Mouse (Mus musculus) forebrain, postnatal 0 days (tissue): ENCODE measurements around the gene Shisal2b. TPM values are rescaled to one million over a fixed set of nuclear protein-coding genes. Genes with fewer than 3 reads are reported as not detected.
A peak's percentile ranks its signal among the peaks of the same experiment; 100 is the strongest.

ENCODE experiments used
- ATAC-seq: fragments of 200-750 bp; cut with Nextera tagmentation; 2 replicates; pipeline ENCODE4 v1.8.0; 2017; ENCODE audit warnings: mild to moderate bottlenecking, moderate library complexity
- DNase-seq: peaks from one replicate; pipeline ENCODE4 v3.0.0-alpha.2; 2015
- H3K27ac ChIP-seq: fragments of 300-500 bp; sonication (generic); 2 replicates; pipeline ENCODE4 v1.5.1; 2014; ENCODE audit warnings: low read depth, mild to moderate bottlenecking, antibody characterized with exemption, low read length, moderate library complexity, mixed read lengths
- H3K27me3 ChIP-seq: fragments of 300-500 bp; sonication (generic); 2 replicates; pipeline ENCODE4 v1.6.1; 2014; ENCODE audit warnings: mild to moderate bottlenecking, low read length, mixed read lengths; ENCODE audit not compliant: insufficient read depth
- H3K36me3 ChIP-seq: fragments of 300-500 bp; sonication (generic); 2 replicates; pipeline ENCODE4 v1.6.1; 2014; ENCODE audit warnings: mild to moderate bottlenecking, moderate library complexity; ENCODE audit not compliant: insufficient read depth
- H3K4me1 ChIP-seq: fragments of 300-500 bp; sonication (generic); 2 replicates; pipeline ENCODE4 v1.6.1; 2014; ENCODE audit warnings: antibody characterized with exemption; ENCODE audit not compliant: insufficient read depth
- H3K4me2 ChIP-seq: fragments of 300-500 bp; sonication (generic); 2 replicates; pipeline ENCODE4 v1.6.1; 2014; ENCODE audit warnings: low read depth, mild to moderate bottlenecking, moderate library complexity
- H3K4me3 ChIP-seq: fragments of 300-500 bp; sonication (generic); 2 replicates; pipeline ENCODE4 v1.5.1; 2014; ENCODE audit warnings: low read depth, low read length, mixed read lengths
- H3K9ac ChIP-seq: fragments of 300-500 bp; sonication (generic); 2 replicates; pipeline ENCODE4 v1.6.1; 2014; ENCODE audit warnings: mild to moderate bottlenecking
- H3K9me3 ChIP-seq: fragments of 300-500 bp; sonication (generic); 2 replicates; pipeline ENCODE4 v1.6.1; 2016; ENCODE audit warnings: low read length
- CTCF ChIP-seq: sonication (generic); IDR thresholded peaks from 2 replicates; pipeline ENCODE4 v1.5.1; 2016; ENCODE audit warnings: antibody characterized with exemption, control low read depth, low read depth
- WGBS: fragments of 180-500 bp; shearing (Covaris S2); extraction: QIAGEN DNeasy Blood & Tissue Kit; methylation state at CpG from one replicate; pipeline ENCODE4 v1.1.7; 2014; 5-methylcytosine and 5-hydroxymethylcytosine counted together
- polyA plus RNA-seq: library from polyadenylated mRNA; unstranded; fragments of >200 nt; fragmentation: Nextera tagmentation; extraction: Ambion mirVana; gene quantifications from 2 replicates; pipeline ENCODE4 v1.2.1, GENCODE M21; 2015
- total RNA-seq: library from RNA; depleted of rRNA; stranded (reverse); fragments of >200 nt; gene quantifications from 2 replicates; pipeline ENCODE4 v1.2.3, GENCODE M21; 2014; rRNA removed

Shisal2b gene
- total and polyA plus RNA-seq, 2 experiments from 2014 or later, result 2.4 to 3.0 TPM

GRCm38 (mm10) chr13:104816635-104817571 lies 46.8 kb downstream of the Shisal2b start, which contains the start of gene Cwc27:
TSS of gene Cwc27 (minus strand) at chr13:104817142.
- H3K4me3 ChIP-seq, result peak within 1 kb of the TSS; percentile 93
- TF ChIP-seq CTCF, result 0 out of 2 replicates have a peak, but pooled peaks have one; percentile 4
- H3K27me3 ChIP-seq, result no peaks in the 10 kb centered on the region
- H3K9me3 ChIP-seq, result no peaks in the 10 kb centered on the region
- WGBS, result 1% methylated on average over 50 of the region's 50 CpGs
- peak within 1 kb of the TSS; percentile 95 for H3K9ac ChIP-seq
- peak within 1 kb of the TSS; percentile 63 for H3K4me2 ChIP-seq
- H3K36me3 ChIP-seq, result no peaks in the 10 kb centered on the region
- peak; percentile 98 for ATAC-seq
- peak; percentile 95 for DNase-seq
- peaks cover 16% of the 10 kb centered on the region for H3K4me1 ChIP-seq
- peak within 1 kb of the TSS; percentile 87 for H3K27ac ChIP-seq

- peak; percentile 13; the same call in 1 of the 2 replicates for TF ChIP-seq CTCF
- DNase-seq (no peak), ATAC-seq (no peak; the same call in 1 of the 2 replicates)
- 11% methylated on average over 8 of the region's 8 CpGs for WGBS
- Histone ChIP-seq H3K27me3 (no peaks in the 10 kb centered on the region), H3K9ac (peak overlapping the region; percentile 95), H3K27ac (peak overlapping the region; percentile 87), H3K4me2 (peak overlapping the region; percentile 63), H3K4me1 (peaks cover 16% of the 10 kb centered on the region), H3K36me3 (peaks cover 3% of the 10 kb centered on the region; the same call in 1 of the 2 replicates), H3K9me3 (no peaks in the 10 kb centered on the region), H3K4me3 (peak overlapping the region; percentile 93)
Measured at GRCm38 (mm10) chr13:104816270-104816634, 47.4 kb downstream of the Shisal2b start.

DNA sequence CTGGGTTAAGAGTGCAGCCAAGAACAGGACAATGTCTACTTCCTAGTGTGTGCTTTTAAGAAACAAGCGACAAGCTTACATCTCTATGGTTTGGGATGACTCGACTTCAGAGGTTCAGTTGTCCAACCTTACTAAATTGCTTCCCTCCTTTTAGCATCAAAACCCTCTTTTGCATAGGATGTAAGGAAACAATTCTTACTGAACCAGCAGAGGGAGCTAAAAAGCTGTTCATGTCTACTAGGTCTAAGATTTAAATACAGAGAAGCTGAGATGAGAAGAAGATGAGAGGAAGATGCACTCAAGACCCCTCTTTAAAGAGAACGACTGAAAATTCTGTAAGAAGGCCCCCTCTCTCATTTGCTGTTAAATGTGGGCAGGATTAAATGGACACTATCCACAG lies 58.0 kb downstream of the Shisal2b start:
- Histone ChIP-seq H3K9me3 (no peaks in the 10 kb centered on the region), H3K27me3 (no peaks in the 10 kb centered on the region), H3K9ac (no peak overlapping the region), H3K4me2 (no peak overlapping the region), H3K36me3 (peaks cover 20% of the 10 kb centered on the region), H3K4me1 (no peaks in the 10 kb centered on the region), H3K27ac (no peak overlapping the region), H3K4me3 (no peak overlapping the region)
- ATAC-seq, result 0 out of 2 replicates have a peak, but pooled peaks have one; percentile 36
- DNase-seq, result peak; percentile 75
- WGBS, result 51% methylated on average over 3 of the region's 3 CpGs
- TF ChIP-seq CTCF, result peak; percentile 81

- Histone ChIP-seq H3K27me3 (no peaks in the 10 kb centered on the region), H3K4me2 (no peak overlapping the region), H3K9ac (no peak overlapping the region), H3K4me3 (no peak overlapping the region), H3K4me1 (no peaks in the 10 kb centered on the region), H3K27ac (no peak overlapping the region), H3K9me3 (no peaks in the 10 kb centered on the region), H3K36me3 (peaks cover 20% of the 10 kb centered on the region)
- DNase-seq (no peak), ATAC-seq (no peak)
- WGBS, result 89% methylated on average over 7 of the region's 7 CpGs
- TF ChIP-seq CTCF, result no peak
Measured at GRCm38 (mm10) chr13:104799566-104800182, 64.0 kb downstream of the Shisal2b start.

DNA sequence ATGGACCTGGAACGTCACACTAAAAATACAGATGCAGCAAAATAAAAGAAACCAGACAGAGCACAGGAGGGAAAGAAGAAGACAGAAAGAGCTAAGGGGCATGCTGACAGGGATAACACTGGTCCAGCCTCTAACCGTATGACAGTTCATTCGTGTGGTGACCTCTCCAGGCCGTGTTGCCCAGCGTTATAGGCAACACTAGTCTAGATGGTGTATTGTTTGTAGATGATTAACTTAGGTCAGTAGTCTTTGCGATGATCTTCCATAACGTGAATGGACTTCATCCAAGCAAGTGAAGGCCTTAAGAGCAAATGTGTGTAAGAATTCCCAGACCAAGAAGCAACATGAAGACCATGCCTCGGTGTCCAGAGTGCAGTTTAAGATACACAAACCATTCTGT lies 64.6 kb downstream of the Shisal2b start:
- Histone ChIP-seq H3K36me3 (peaks cover 20% of the 10 kb centered on the region), H3K4me1 (no peaks in the 10 kb centered on the region), H3K4me2 (no peak overlapping the region), H3K4me3 (no peak overlapping the region), H3K9ac (no peak overlapping the region), H3K27me3 (no peaks in the 10 kb centered on the region), H3K27ac (no peak overlapping the region), H3K9me3 (no peaks in the 10 kb centered on the region)
- ATAC-seq (no peak), DNase-seq (no peak)
- WGBS, result 95% methylated on average over 8 of the region's 8 CpGs
- no peak for TF ChIP-seq CTCF

Other genes with a start within 250 kb of the Shisal2b start
- gene Srek1ip1, start 71.4 kb downstream of the Shisal2b start, total RNA-seq, result 13.4 and 15.9 TPM in 2 replicates
- 9.7 and 12.9 TPM in 2 replicates for gene Srek1ip1, start 71.4 kb downstream of the Shisal2b start, polyA plus RNA-seq
- 14.8 and 18.9 TPM in 2 replicates for gene Cwc27, start 46.8 kb downstream of the Shisal2b start, total RNA-seq
- 21.8 and 26.7 TPM in 2 replicates for gene Cwc27, start 46.8 kb downstream of the Shisal2b start, polyA plus RNA-seq
- gene Rgs7bp, start 191.0 kb upstream of the Shisal2b start, total RNA-seq, result 13.5 and 15.2 TPM in 2 replicates
- gene Rgs7bp, start 191.0 kb upstream of the Shisal2b start, polyA plus RNA-seq, result 3.3 and 7.8 TPM in 2 replicates
- gene 4933425L06Rik, start 218.2 kb upstream of the Shisal2b start, total RNA-seq, result 0.08 TPM in 1 of 2 replicates, not detected in the other
- gene 4933425L06Rik, start 218.2 kb upstream of the Shisal2b start, polyA plus RNA-seq, result not detected in 2 replicates